Mouse (Mus musculus) heart, postnatal 0 days (tissue): ENCODE measurements around the gene Lmod1.

Experiments used
- CTCF ChIP-seq: IDR thresholded peaks from 2 replicates; pipeline ENCODE4 v1.5.1; 2016; ENCODE audit warnings: antibody characterized with exemption, control low read depth, low read depth
- EP300 ChIP-seq: IDR thresholded peaks from 2 replicates; pipeline ENCODE4 v1.6.1; 2016; ENCODE audit warnings: antibody characterized with exemption, low read depth

DNA sequence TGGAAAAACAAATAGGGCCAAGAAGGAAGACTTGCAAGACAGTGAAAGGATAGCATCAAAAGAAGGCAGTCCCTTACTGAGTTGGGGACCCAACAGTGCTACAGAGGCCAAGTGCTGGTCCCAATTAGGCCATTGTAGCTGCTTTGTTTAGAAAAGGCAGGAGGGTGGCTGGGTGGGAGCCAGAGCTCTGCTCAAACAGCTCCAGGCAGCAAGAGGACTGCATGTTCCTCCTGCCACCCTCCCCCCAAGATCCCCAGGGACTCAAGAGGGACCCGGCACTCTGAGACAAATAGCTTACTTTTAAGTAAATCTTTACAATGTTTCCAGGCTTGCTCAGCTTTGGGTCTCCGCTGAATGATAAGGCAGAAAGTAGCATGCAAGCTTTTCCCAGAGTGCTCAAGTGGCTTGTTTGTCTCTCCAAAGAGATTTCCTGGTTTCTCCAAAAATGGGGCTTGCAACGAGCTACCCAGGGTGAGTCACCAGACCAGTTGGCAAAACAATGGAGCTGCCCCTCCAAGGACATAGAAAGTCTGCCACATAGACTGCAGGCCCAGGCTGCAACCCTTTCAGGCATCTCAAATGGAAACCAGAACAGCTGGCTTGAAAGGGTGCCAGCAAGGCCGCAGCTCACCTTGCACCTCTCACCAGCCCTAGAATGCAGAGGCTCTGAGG, 23.0 kb downstream of the Lmod1 start:
- no peak for TF ChIP-seq CTCF
- no peak for TF ChIP-seq EP300
